Mouse (Mus musculus): ENCODE results near the gene Zfp398.

The Zfp398 gene

DNA sequence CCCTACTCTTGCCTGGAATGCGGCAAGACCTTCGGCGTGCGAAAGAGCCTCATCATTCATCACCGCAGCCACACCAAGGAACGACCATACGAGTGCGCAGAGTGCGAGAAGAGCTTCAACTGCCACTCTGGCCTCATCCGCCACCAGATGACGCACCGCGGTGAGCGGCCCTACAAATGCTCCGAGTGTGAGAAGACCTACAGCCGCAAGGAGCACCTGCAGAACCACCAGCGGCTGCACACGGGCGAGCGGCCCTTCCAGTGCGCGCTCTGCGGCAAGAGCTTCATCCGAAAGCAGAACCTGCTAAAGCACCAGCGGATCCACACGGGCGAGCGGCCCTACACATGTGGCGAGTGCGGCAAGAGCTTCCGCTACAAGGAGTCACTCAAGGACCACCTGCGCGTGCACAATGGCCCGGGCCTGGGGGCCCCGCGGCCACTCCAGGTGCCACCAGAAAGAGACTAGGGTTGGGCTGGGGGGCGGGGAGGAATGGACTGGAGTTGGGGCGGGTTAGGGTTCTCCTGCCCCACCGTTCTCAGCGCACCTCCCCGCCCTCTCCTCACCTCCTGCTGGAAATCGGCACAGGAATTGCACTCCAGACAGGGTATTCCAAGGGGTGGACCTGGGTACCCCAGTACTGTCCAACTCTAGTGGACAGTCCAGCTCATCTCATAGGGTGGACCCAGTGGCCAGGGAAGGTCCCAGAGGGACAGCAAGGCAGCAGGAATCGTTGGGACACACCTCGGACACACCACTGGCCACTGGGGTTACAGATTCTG lies 69.6 kb downstream of the Zfp398 start:
- DNase-seq, result peak; percentile 33

DNA sequence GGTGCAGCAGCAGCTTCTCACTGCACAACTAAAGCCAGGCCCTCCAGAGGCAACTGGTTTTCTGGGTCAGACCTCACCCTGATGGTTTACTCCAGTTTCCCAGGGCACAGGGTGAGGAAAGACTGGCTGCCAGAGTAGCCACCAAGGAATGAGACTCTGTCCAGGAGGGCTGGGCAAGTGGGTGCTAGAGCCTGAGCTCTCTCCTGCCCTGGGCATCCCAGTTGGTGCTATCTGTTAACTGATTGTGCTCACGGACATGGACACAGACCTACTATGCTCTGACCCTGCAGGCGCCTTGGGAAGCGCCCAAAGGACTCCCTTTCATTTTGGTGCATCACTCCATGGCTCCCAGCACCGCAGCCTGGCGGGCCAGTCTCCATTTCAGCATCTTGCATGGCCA lies 70.9 kb downstream of the Zfp398 start:
- DNase-seq, result no peak

DNA sequence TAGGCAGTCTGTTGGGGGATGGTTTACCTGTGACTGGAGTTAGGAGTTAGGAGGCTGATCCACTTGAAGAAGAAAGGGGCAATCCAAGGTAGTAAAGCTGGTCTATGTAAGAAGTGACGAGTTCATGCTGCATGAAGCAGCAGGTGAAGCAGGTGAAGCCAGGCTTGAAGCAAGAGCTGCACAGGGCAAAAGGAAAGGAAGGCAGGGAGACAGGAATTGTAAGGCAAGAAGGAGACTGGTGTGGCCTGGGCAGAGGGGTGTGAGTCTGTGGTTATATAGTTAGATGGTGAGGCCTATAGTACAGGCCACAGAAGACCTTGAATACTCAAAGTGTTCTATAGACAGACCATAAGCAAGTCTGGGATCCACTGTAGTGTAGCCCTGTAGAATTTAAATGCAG lies 73.5 kb downstream of the Zfp398 start:
- DNase-seq, result no peak

DNA sequence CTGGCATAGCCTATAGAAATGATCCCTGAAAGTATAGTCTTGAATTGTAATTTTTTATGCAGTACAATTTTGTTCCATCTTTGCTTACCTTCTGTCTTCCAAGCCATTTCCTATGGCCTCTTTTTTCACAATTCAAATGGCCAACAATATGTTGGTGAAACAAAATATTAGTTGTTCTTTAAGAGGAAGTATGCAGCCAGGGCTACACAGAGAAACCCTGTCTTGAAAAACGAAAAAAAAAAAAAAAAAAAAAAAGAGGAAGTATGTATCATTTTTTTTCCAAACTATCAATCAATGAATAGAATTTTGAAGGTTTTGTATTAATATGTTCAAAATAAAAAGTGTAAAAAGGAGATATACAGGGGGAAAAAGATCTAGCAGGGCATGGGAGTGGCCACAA lies 76.2 kb downstream of the Zfp398 start:
- DNase-seq, result no peak

DNA sequence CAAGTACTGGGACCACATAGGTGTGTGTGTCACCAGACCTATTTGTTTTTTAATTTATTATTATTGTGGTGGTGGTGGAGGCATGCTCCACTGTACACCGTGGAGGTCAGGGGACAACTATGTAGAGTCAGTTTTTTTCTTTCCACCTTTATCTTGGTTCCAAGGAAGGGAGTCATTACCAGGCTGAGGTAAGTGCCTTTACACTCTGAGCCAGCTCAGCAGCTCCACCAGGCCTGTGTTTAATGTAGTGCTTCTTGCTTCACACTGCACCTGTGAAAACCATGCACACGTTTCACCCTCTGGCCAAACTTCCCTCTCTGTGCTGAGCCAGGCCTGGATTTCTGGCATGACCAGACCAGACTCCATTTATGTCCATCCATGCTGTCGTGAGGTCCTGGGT lies 77.5 kb downstream of the Zfp398 start:
- no peak for DNase-seq

DNA sequence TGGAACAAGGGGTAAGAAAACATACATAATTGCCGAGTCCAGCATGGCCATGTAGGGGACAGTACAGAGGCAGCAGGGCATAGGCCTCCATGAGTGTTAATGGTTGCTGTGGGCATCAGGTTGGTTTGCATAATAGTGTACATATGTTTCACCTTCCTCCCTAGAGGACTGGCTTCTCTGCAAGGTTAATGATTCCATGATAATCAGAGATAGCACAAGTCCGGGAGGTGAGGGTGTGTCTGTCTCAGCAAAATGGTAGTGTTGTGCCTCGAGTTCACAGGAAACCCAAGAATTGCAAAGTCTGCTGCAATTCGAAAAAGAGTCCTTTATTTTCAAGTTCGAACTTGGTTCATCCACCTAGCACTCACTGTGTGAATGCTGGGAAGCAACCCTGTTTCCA lies 81.6 kb downstream of the Zfp398 start:
- DNase-seq, result no peak

DNA sequence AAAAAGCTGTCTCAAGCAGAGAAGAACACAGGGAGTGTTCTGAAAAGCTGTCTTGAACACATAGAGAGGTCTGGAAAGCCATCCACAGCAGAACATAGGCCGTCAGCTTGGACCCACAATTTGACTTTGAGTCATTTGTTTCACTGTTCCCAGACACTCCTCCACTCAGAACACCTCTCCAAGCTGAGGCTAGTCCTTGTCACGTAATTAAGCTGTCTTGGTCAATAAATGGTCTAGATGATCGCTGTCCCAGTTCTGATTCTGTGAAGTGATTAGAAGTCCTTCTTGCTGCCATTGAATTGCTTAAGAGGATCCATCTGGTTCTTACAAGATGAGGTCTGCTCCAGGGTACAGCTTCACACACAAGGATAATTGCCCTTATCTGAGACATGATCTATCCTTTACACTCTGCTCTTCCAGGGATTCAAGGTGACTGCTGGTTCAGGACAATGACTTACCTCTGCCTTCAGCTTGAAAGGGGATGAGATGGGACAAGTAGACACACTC lies 83.4 kb downstream of the Zfp398 start:
- DNase-seq, result no peak

DNA sequence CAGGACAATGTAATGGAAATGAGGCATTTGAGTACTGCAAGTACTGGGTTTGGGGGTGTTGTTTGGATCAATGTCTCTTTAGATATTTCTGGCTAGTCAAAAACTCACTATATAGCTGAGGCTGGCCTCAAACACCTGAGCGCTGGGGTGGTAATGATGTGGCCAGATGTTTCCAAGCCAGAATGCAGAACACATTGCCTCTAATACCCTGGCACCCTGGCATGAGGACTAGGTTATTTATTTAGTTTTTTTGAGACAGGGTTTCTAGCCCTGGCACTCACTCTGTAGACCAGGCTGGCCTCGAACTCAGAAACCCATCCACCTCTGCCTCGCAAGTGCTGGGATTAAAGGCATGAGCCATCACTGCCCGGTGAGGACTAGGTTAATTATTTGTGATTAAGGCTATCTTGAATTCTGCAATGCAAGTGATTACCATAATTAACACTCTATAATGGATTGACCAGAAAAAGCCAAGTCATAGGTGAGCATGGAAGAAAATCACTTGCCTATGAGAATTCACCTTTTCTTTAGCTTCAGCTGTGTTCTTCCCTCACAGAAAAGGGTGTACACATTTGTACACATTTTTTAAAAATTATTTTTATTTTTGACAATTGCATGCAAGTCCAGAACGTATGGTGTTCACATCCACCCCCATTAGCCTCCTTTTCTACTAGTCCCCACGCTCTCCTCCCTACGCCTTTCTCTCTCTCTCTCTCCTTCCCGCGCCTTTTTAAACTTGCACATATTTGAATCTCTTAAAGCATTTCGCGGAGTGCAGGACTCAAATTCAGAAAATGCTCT lies 84.4 kb downstream of the Zfp398 start:
- DNase-seq, result no peak

DNA sequence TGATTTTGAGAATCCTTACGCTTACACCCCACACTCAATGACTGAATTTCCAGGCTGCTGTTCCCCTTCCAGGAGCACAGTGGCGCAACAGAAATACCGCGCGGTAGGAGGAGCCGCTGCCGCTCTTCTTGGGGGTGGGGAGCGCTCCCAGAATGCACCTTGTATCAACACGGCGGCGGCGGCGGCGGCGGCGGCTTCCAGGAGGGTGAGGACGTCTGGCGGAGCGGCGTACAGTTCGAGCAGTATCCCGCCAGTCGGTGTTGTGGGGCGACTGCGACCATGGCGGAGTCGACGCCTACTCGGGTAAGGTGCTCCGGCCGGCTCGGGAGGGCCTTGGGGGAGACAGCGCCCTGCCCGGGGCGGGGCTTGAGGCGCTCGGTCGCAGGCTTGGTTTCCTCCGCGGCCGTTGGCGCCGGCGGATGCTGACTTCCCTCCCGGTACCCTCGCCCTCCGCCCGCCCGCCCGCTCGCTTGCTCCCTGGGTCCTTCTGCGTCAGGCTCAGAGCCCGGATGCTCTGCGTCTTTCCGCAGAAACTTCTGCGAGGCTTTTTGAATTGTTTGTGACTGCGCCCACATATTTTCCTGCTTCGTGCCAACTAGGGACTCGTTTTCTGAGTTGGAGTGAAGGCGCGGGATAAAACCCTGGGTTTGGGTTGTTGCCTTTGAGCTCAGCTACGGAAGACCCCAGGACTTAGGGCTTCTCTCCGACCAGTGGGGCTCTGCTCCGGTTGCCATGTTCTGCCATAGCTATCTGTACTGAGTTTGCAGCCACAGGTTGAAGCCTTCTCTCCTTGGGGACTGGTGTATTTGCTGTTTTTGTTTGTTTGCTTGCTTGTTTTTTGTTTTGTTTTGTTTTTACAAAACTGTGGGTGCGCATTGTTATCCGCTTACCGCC lies 85.2 kb downstream of the Zfp398 start, which contains the start of gene Zfp212:
Gene Zfp212 (plus strand): TSS at position 30 of the 894 bp plus-strand sequence.
- peak; percentile 95 for DNase-seq

Measured in embryo, embryonic 11 days (tissue).